Mouse (Mus musculus) G1E (cell line): ENCODE data around the gene B3galt2. TPM values are rescaled to one million over a fixed set of nuclear protein-coding genes. Genes with fewer than 3 reads are reported as not detected.

Experiments used
- ATAC-seq: 2 replicates; pipeline ENCODE4 v1.8.0; 2016; ENCODE audit warnings: mild to moderate bottlenecking; ENCODE audit not compliant: insufficient number of reproducible peaks, poor library complexity, low FRiP score, severe bottlenecking; ENCODE audit errors: extremely low read depth
- DNase-seq: peaks from one replicate; pipeline ENCODE4 v3.0.0; 2012; ENCODE audit warnings: low spot score
- H3K27me3 ChIP-seq: 2 replicates; pipeline ENCODE4 v1.6.1; 2012; ENCODE audit warnings: mild to moderate bottlenecking, low read length, inconsistent platforms; ENCODE audit not compliant: insufficient read depth
- H3K36me3 ChIP-seq: replicated peaks from 2 replicates; pipeline ENCODE3; 2012; ENCODE audit warnings: mild to moderate bottlenecking, inconsistent platforms
- H3K4me1 ChIP-seq: 2 replicates; pipeline ENCODE4 v1.6.1; 2012; ENCODE audit warnings: low read depth, low read length, inconsistent platforms, mixed read lengths; ENCODE audit not compliant: insufficient read depth
- H3K4me3 ChIP-seq: 2 replicates; pipeline ENCODE4 v1.5.1; 2012; ENCODE audit warnings: low read depth, mild to moderate bottlenecking, inconsistent platforms, low read length, moderate library complexity, mixed read lengths
- H3K9me3 ChIP-seq: replicated peaks from 2 replicates; pipeline ENCODE4 v1.6.1; 2012; ENCODE audit warnings: inconsistent platforms
- CTCF ChIP-seq: IDR thresholded peaks from 2 replicates; pipeline ENCODE4 v1.5.1; 2012; ENCODE audit warnings: low read depth, low read length, inconsistent platforms, mixed read lengths
- GATA1 ChIP-seq: IDR thresholded peaks from 2 replicates; pipeline ENCODE4 v1.6.1; 2012; ENCODE audit warnings: borderline replicate concordance, low read length, inconsistent platforms, mixed read lengths
- GATA2 ChIP-seq: IDR thresholded peaks from 2 replicates; pipeline ENCODE4 v1.6.1; 2012; ENCODE audit warnings: low read depth, low read length, inconsistent platforms, borderline replicate concordance
- POLR2AphosphoS5 ChIP-seq: IDR thresholded peaks from 2 replicates; pipeline ENCODE4 v1.6.1; 2012; ENCODE audit warnings: low read depth, low read length, inconsistent platforms; ENCODE audit not compliant: insufficient replicate concordance
- TAL1 ChIP-seq: conservative IDR thresholded peaks from 2 replicates; pipeline ENCODE4 v1.6.1; 2012; ENCODE audit warnings: low read depth, low read length, inconsistent platforms, mixed read lengths
- polyA plus RNA-seq: library from polyadenylated mRNA; stranded (reverse); fragments of >175 nt; gene quantifications from 2 replicates; pipeline ENCODE4 v1.2.3, GENCODE M21; 2012
- total RNA-seq, 2 experiments: library from RNA; stranded (forward) in 1 of 2; stranded (reverse) in 1 of 2; fragments of 200-1000 nt in 1 of 2; fragments of >200 nt in 1 of 2; fragmentation: Nextera tagmentation in 1 of 2; gene quantifications; 2 replicates each; pipeline ENCODE4 v1.2.3; 2014 to 2017

B3galt2 gene
- total and polyA plus RNA-seq, 3 experiments = 0.16 TPM; not detected in 2

DNA sequence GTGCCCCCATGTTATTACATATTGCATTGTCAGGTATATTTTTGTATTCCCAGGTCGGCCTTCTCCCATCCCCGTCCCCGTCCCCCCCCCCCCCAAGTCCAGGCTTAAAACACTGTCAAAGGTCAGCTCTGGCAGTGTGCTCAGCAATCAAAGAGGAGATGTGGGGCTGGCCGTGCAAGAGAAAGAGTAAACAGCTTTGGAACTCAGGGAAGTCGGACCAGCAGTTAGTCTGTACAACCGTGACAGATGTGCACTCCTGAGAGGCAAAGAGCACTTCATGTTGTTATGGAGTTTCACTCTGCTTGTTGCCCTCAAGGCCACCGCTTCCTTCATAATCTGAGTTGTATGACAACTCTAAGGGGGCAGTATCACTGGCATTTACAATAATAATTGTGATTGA lies 9.1 kb upstream of the B3galt2 start:
- Histone ChIP-seq H3K27me3 (no peaks in the 10 kb centered on the region), H3K4me3 (no peak overlapping the region), H3K36me3 (peaks cover 44% of the 10 kb centered on the region), H3K4me1 (peaks cover 26% of the 10 kb centered on the region), H3K9me3 (no peaks in the 10 kb centered on the region)
- no peak for ATAC-seq
- no peak for DNase-seq
- TF ChIP-seq GATA2 = no peak
- TF ChIP-seq CTCF = no peak
- TF ChIP-seq TAL1 = no peak
- TF ChIP-seq GATA1 = no peak
- no peak for TF ChIP-seq POLR2AphosphoS5

DNA sequence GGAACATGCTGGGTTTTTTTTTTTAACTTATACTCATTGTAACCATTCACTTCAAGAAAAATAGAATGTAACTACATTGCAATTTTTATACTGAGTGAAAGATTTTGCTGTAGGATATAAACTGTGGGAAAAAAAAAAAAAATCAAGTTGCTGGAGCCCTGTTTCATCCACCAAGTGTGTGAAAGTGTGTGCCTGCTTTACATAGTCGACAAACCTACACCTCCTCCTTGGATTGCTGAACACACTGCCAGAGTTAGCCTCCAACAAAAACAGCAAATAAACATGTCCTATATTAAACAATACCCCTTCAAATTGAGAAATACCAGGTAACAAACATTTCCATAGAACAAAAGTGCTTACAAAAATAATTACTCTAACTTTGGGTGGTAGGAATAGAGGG lies 8.1 kb upstream of the B3galt2 start:
- Histone ChIP-seq H3K4me1 (peaks cover 26% of the 10 kb centered on the region), H3K36me3 (peaks cover 38% of the 10 kb centered on the region), H3K4me3 (no peak overlapping the region), H3K27me3 (no peaks in the 10 kb centered on the region), H3K9me3 (no peaks in the 10 kb centered on the region)
- no peak for DNase-seq
- TF ChIP-seq TAL1 = no peak
- no peak for TF ChIP-seq GATA1
- TF ChIP-seq POLR2AphosphoS5 = no peak
- no peak for TF ChIP-seq CTCF
- TF ChIP-seq GATA2 = no peak
- ATAC-seq = no peak

DNA sequence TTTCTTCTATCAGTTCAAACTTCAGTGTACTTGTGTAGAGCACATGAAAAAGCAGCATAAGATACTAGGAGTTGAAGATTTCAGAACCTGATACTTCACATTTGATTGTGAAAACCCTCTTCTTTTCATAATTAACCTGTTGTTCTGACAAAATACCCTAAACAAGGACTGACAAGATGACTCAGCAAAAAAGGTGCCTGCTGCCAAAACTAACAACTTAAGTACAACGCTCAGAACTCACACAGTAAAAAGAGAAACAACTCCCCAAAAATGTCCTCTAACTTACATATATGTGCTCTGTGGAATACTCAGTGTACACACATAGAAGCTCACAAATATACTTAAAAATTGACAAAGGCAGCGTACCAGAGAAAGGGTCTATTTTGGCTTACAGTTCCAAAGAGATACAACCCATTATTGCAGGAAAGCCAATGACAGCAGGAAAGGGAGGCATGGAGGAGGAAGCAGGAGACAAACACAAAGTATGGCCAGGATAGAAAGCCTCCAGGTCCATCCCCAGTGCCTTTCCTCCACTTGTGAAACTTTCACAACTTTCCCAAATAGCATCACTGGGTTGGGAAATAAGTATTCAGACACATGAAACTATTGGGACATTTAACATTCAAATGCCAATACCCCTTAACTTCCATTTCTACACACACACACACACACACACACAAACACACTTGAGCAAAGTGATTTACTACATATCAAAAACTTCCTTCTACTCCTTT lies 7.4 kb upstream of the B3galt2 start:
- Histone ChIP-seq H3K4me1 (peaks cover 26% of the 10 kb centered on the region), H3K4me3 (no peak overlapping the region), H3K27me3 (no peaks in the 10 kb centered on the region), H3K36me3 (peaks cover 38% of the 10 kb centered on the region), H3K9me3 (no peaks in the 10 kb centered on the region)
- no peak for DNase-seq
- ATAC-seq = no peak; the same call in 1 of the 2 replicates
- TF ChIP-seq GATA2 = no peak
- no peak for TF ChIP-seq CTCF
- TF ChIP-seq GATA1 = no peak
- TF ChIP-seq POLR2AphosphoS5 = no peak
- TF ChIP-seq TAL1 = no peak

DNA sequence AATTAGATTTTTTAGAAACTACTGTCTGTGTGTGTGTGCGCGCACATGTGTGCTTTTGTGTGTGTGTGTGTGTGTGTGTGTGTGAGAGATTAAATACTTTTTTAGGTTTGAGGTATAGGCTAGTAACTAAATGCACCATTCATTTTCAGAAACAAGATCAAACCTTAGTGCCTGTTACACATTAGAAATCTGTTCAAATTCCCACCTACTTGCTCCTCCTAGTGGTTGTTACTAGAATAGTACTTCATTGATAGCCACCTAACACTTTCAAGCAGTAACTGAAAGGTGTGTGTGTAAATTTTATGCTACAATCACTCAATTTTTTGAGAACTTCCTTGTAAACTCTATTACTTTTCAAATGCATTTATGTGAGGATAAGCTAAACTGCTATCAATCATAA lies 3.8 kb downstream of the B3galt2 start:
- H3K4me1 ChIP-seq = peaks cover 11% of the 10 kb centered on the region; the same call in 1 of the 2 replicates
- peaks cover 28% of the 10 kb centered on the region for H3K36me3 ChIP-seq
- no peaks in the 10 kb centered on the region for H3K9me3 ChIP-seq
- H3K4me3 ChIP-seq = no peak overlapping the region
- no peak for TF ChIP-seq TAL1
- peak; percentile 30; the same call in 1 of the 2 replicates for TF ChIP-seq CTCF
- DNase-seq = no peak
- ATAC-seq = peak; percentile 55; the same call in 1 of the 2 replicates
- H3K27me3 ChIP-seq = no peaks in the 10 kb centered on the region

DNA sequence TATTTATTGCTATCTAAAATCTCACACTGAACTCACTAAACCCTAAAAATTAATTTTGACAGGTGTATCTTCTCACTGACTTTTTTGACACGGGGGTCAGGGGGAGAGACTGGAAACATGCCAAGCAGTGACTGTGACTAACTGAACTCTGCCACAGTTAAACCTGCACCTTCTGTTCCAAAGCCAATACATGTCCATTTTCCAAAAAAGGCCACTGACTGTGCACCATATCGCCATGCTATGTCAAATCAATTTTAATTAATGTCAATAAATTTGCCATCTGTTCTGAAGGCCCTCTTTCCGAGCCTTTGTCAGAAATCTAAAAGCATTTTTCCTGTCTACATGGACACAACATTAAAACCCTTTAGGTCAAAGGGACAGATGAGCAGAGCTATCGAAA lies 4.9 kb downstream of the B3galt2 start:
- DNase-seq (no peak), ATAC-seq (no peak)
- Histone ChIP-seq H3K27me3 (no peaks in the 10 kb centered on the region), H3K36me3 (peaks cover 33% of the 10 kb centered on the region), H3K4me1 (peaks cover 13% of the 10 kb centered on the region; the same call in 1 of the 2 replicates), H3K9me3 (no peaks in the 10 kb centered on the region), H3K4me3 (no peak overlapping the region)
- TF ChIP-seq GATA1 (no peak), TAL1 (no peak), CTCF (no peak), POLR2AphosphoS5 (no peak), GATA2 (no peak)

DNA sequence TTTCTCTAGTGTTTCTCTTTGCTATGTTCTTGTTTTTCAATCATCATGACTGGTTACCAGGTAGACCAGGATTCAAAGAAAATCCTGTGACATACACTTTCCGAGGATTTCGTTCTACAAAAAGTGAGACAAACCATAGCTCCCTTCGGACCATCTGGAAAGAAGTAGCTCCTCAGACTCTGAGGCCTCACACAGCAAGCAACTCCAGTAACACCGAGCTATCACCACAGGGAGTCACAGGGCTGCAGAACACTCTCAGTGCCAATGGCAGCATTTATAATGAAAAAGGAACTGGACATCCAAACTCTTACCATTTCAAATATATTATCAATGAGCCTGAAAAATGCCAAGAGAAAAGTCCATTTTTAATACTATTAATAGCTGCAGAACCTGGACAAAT lies 5.8 kb downstream of the B3galt2 start:
- no peaks in the 10 kb centered on the region for H3K9me3 ChIP-seq
- peaks cover 8% of the 10 kb centered on the region; the same call in 1 of the 2 replicates for H3K4me1 ChIP-seq
- H3K27me3 ChIP-seq = no peaks in the 10 kb centered on the region
- H3K36me3 ChIP-seq = peaks cover 32% of the 10 kb centered on the region
- H3K4me3 ChIP-seq = no peak overlapping the region
- no peak for TF ChIP-seq GATA1
- no peak for TF ChIP-seq POLR2AphosphoS5
- TF ChIP-seq GATA2 = no peak
- no peak for TF ChIP-seq TAL1
- no peak for TF ChIP-seq CTCF
- ATAC-seq (no peak), DNase-seq (no peak)

DNA sequence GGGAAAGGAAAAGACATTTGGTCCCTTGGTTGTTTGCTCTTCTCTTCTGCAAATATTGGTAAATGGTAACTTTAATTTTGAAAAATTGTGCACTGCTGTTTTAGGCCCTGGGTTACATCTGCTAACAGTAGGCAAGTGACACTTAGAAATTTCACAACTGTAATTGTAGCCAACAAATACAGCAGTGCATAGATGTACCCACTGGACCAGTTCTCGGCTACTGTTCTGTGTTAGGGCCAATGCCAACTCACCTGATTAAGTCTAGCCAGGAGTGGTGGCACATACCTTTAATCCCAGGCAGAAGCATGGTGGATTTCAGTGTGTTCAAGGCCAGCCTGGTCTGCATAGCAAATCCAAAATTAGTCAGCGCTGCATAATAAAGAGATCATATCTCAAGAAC lies 9.9 kb downstream of the B3galt2 start:
- no peak for TF ChIP-seq GATA2
- no peaks in the 10 kb centered on the region for H3K9me3 ChIP-seq
- H3K4me3 ChIP-seq = no peak overlapping the region
- DNase-seq (no peak), ATAC-seq (no peak)
- H3K4me1 ChIP-seq = peaks cover 15% of the 10 kb centered on the region
- H3K36me3 ChIP-seq = peaks cover 54% of the 10 kb centered on the region
- H3K27me3 ChIP-seq = no peaks in the 10 kb centered on the region
